Comparison of ENCODE assay signal across 8 mouse cellular contexts in genomic region chr5:108628891-108629633, GRCm38 (mm10). TPM values are rescaled to one million over a fixed set of nuclear protein-coding genes. Genes with fewer than 3 reads are reported as not detected.
DNase-seq lines count a peak whose midpoint lies in the region; ATAC-seq and TF ChIP-seq lines count a peak whose summit lies in the region.

No protein-coding gene starts in this region.

- peak overlapping the region; percentile 88 for H3K4me3 ChIP-seq in kidney, postnatal 0 days (replicated peaks; ENCODE audit: low read depth, low read length)
- peak overlapping the region; percentile 68 to 99 for H3K4me3 ChIP-seq in MEL (ENCODE audit: control insufficient read depth in 1 of 2, insufficient read depth in 1 of 2, low read depth in 2 of 2, low read length in 2 of 2)
- peak overlapping the region; percentile 87 for H3K4me3 ChIP-seq in forebrain, embryonic 11.5 days (ENCODE audit: low read depth, low read length)
- peak overlapping the region; percentile 84 for H3K4me3 ChIP-seq in liver, embryonic 11.5 days (ENCODE audit: low read depth, low read length)

- no peaks in the 10 kb centered on the region for H3K9me3 ChIP-seq in kidney, postnatal 0 days (replicated peaks; ENCODE audit: low read length)
- H3K9me3 ChIP-seq in MEL (replicated peaks; ENCODE audit: insufficient read depth, low read length), result no peaks in the 10 kb centered on the region
- H3K9me3 ChIP-seq in forebrain, embryonic 11.5 days (ENCODE audit: control insufficient read depth, low read length), result no peaks in the 10 kb centered on the region
- no peaks in the 10 kb centered on the region for H3K9me3 ChIP-seq in liver, embryonic 11.5 days (ENCODE audit: control insufficient read depth, low read length)

- peak overlapping the region; percentile 94 for H3K4me2 ChIP-seq in kidney, postnatal 0 days (ENCODE audit: low read length)
- peak overlapping the region; percentile 88 for H3K4me2 ChIP-seq in forebrain, embryonic 11.5 days (ENCODE audit: low read depth, low read length, severe bottlenecking)
- peak overlapping the region; percentile 93 for H3K4me2 ChIP-seq in liver, embryonic 11.5 days

- peak overlapping the region; percentile 95 for H3K9ac ChIP-seq in kidney, postnatal 0 days (ENCODE audit: low read depth, low read length)
- peak overlapping the region; percentile 90 for H3K9ac ChIP-seq in MEL (ENCODE audit: control insufficient read depth, low read depth, low read length, poor library complexity, severe bottlenecking)
- H3K9ac ChIP-seq in forebrain, embryonic 11.5 days (ENCODE audit: low read length), result peak overlapping the region; percentile 95
- H3K9ac ChIP-seq in liver, embryonic 11.5 days (ENCODE audit: low read depth, low read length), result peak overlapping the region; percentile 86

- no peak for TF ChIP-seq CTCF in kidney, postnatal 0 days (IDR thresholded peaks at IDR 0.05; ENCODE audit: low read depth)
- TF ChIP-seq CTCF in MEL (IDR thresholded peaks at IDR 0.05 in 2 of 3, conservative IDR thresholded peaks at IDR 0.05 in 1 of 3; ENCODE audit: control insufficient read depth in 1 of 3, insufficient read depth in 1 of 3, low read depth in 2 of 3, low read length in 3 of 3, poor library complexity in 1 of 3, severe bottlenecking in 1 of 3), result 0 out of 6 replicates have a peak, but pooled peaks of 1 of the 3 experiments have one; percentile 3

- peak; percentile 29 for DNase-seq in kidney, postnatal 0 days (ENCODE audit: low spot score)
- no peak for DNase-seq in kidney, adult 8-10 months
- peak; percentile 69 for DNase-seq in MEL (ENCODE audit: low read depth, low spot score)
- DNase-seq in forebrain, embryonic 11.5 days (ENCODE audit: low spot score), result no peak
- DNase-seq in liver, embryonic 11.5 days (ENCODE audit: low spot score), result no peak
- peak; percentile 38 for DNase-seq in splenic B cell, adult 2 months (ENCODE audit: low read depth, low spot score)
- no peak for DNase-seq in cerebellum, adult 9-11 months
- no peak for DNase-seq in layer of hippocampus, postnatal 14 days (ENCODE audit: low spot score in 2 of 2)

- WGBS in kidney, postnatal 0 days, result 1% methylated on average over 32 of the region's 32 CpGs
- 3% methylated on average over 32 of the region's 32 CpGs for WGBS in forebrain, embryonic 11.5 days
- WGBS in liver, embryonic 11.5 days, result 2% methylated on average over 32 of the region's 32 CpGs

- no peaks in the 10 kb centered on the region for H3K27me3 ChIP-seq in kidney, postnatal 0 days (ENCODE audit: insufficient read depth, low read length)
- H3K27me3 ChIP-seq in MEL (ENCODE audit: control insufficient read depth in 1 of 2, insufficient read depth in 2 of 2, low read length in 2 of 2), result no peaks in the 10 kb centered on the region
- H3K27me3 ChIP-seq in forebrain, embryonic 11.5 days (ENCODE audit: control insufficient read depth, insufficient read depth, low read length), result no peaks in the 10 kb centered on the region
- H3K27me3 ChIP-seq in liver, embryonic 11.5 days (replicated peaks; ENCODE audit: control insufficient read depth, insufficient read depth, low read length), result no peaks in the 10 kb centered on the region
- no peaks in the 10 kb centered on the region for H3K27me3 ChIP-seq in splenic B cell, adult 2 months (ENCODE audit: control insufficient read depth, insufficient read depth, low read length, poor library complexity, severe bottlenecking)

- peak in 1 of 2 experiments; percentile 99; a peak in 1 of 4 replicates for TF ChIP-seq POLR2A in MEL (IDR thresholded peaks at IDR 0.05; ENCODE audit: control insufficient read depth in 1 of 2, insufficient read depth in 1 of 2, low read depth in 1 of 2, low read length in 2 of 2, poor library complexity in 1 of 2)

- peaks cover 7% of the 10 kb centered on the region; the same call in 1 of the 2 replicates for H3K36me3 ChIP-seq in kidney, postnatal 0 days (ENCODE audit: insufficient read depth, low read length)
- peaks cover 10 to 33% of the 10 kb centered on the region in 2 experiments; a peak in 3 of 4 replicates for H3K36me3 ChIP-seq in MEL (ENCODE audit: control insufficient read depth in 1 of 2, insufficient read depth in 2 of 2, low read length in 2 of 2)
- no peaks in the 10 kb centered on the region for H3K36me3 ChIP-seq in forebrain, embryonic 11.5 days (ENCODE audit: control insufficient read depth, insufficient read depth, low read length)
- peaks cover 8% of the 10 kb centered on the region; the same call in 1 of the 2 replicates for H3K36me3 ChIP-seq in liver, embryonic 11.5 days (ENCODE audit: control insufficient read depth, insufficient read depth, low read length)
- peaks cover 6% of the 10 kb centered on the region; the same call in 1 of the 2 replicates for H3K36me3 ChIP-seq in splenic B cell, adult 2 months (ENCODE audit: control insufficient read depth, insufficient read depth, low read length, poor library complexity, severe bottlenecking)

- 0 out of 2 replicates have a peak, but pooled peaks cover 8% of the 10 kb centered on the region for H3K4me1 ChIP-seq in kidney, postnatal 0 days (replicated peaks; ENCODE audit: insufficient read depth, low read length)
- peaks cover 16 to 17% of the 10 kb centered on the region in 2 experiments for H3K4me1 ChIP-seq in MEL (ENCODE audit: control insufficient read depth in 1 of 2, insufficient read depth in 2 of 2, low read length in 2 of 2)
- H3K4me1 ChIP-seq in forebrain, embryonic 11.5 days (replicated peaks; ENCODE audit: control insufficient read depth, insufficient read depth, low read length), result peaks cover 4% of the 10 kb centered on the region; the same call in 1 of the 2 replicates
- peaks cover 26% of the 10 kb centered on the region for H3K4me1 ChIP-seq in liver, embryonic 11.5 days (replicated peaks; ENCODE audit: control insufficient read depth, insufficient read depth, low read length)

- TF ChIP-seq EP300 in MEL (IDR thresholded peaks at IDR 0.05; ENCODE audit: low read depth in 1 of 2, low read length in 2 of 2), result no peak

- peak overlapping the region; percentile 95 for H3K27ac ChIP-seq in kidney, postnatal 0 days
- H3K27ac ChIP-seq in MEL (ENCODE audit: control insufficient read depth, low read depth, low read length), result peak overlapping the region; percentile 44
- peak overlapping the region; percentile 46; the same call in 1 of the 2 replicates for H3K27ac ChIP-seq in forebrain, embryonic 11.5 days (ENCODE audit: low read depth, low read length)
- H3K27ac ChIP-seq in liver, embryonic 11.5 days (ENCODE audit: low read depth, low read length), result peak overlapping the region; percentile 82

- ATAC-seq in kidney, postnatal 0 days (replicated peaks; ENCODE audit: low FRiP score, low read depth), result peak; percentile 72
- ATAC-seq in forebrain, embryonic 11.5 days (replicated peaks; ENCODE audit: low FRiP score), result peak; percentile 85
- ATAC-seq in liver, embryonic 11.5 days (replicated peaks; ENCODE audit: low FRiP score), result peak; percentile 81

- TF ChIP-seq RAD21 in MEL (IDR thresholded peaks at IDR 0.05; ENCODE audit: low read depth, low read length), result no peak

- H3K79me2 ChIP-seq in MEL (ENCODE audit: control insufficient read depth, insufficient read depth, low read length, poor library complexity), result peaks cover 42% of the 10 kb centered on the region

RNA-seq across cellular contexts. Expression of gene Gak, which starts 0.5 kb away (rescaled TPM):
- 43.1 and 44.6 TPM in 2 replicates for polyA plus RNA-seq in kidney, postnatal 0 days (2015; fragmentation: Nextera tagmentation; extraction: Ambion mirVana)
- 48.5 and 54.9 TPM in 2 replicates for total RNA-seq in MEL (2012; rRNA removed)
- polyA plus RNA-seq in MEL (2012; ENCODE audit: insufficient read depth in 1 of 2, insufficient read length in 2 of 2, low read depth in 1 of 2, low replicate concordance in 2 of 2, missing spikeins in 1 of 2), result 10 to 100 TPM in 1 of 2 experiments, not detected in 1; 76.4 TPM
- 51.2 and 57.1 TPM in 2 replicates for polyA plus RNA-seq in forebrain, embryonic 11.5 days (2014; fragmentation: Nextera tagmentation; extraction: Ambion mirVana)
- polyA plus RNA-seq in liver, embryonic 11.5 days (2014; fragmentation: Nextera tagmentation; extraction: Ambion mirVana), result 55.0 and 55.6 TPM in 2 replicates
- 10 to 100 TPM; 93.4 to 97.9 TPM for total RNA-seq in layer of hippocampus, postnatal 14 days (2021)

RNA-seq across cellular contexts. Expression of gene Tmem175, which starts 0.5 kb away (rescaled TPM):
- 27.8 and 28.1 TPM in 2 replicates for polyA plus RNA-seq in kidney, postnatal 0 days (2015; fragmentation: Nextera tagmentation; extraction: Ambion mirVana)
- 19.3 and 22.1 TPM in 2 replicates for total RNA-seq in MEL (2012; rRNA removed)
- polyA plus RNA-seq in MEL (2012; ENCODE audit: insufficient read depth in 1 of 2, insufficient read length in 2 of 2, low read depth in 1 of 2, low replicate concordance in 2 of 2, missing spikeins in 1 of 2), result 10 to 100 TPM in 1 of 2 experiments, not detected in 1; 39.2 TPM
- polyA plus RNA-seq in forebrain, embryonic 11.5 days (2014; fragmentation: Nextera tagmentation; extraction: Ambion mirVana), result 19.4 and 22.2 TPM in 2 replicates
- 24.7 and 30.4 TPM in 2 replicates for polyA plus RNA-seq in liver, embryonic 11.5 days (2014; fragmentation: Nextera tagmentation; extraction: Ambion mirVana)
- total RNA-seq in layer of hippocampus, postnatal 14 days (2021), result 10 to 100 TPM; 36.7 to 41.1 TPM

RNA-seq across cellular contexts. Expression of gene Idua, which starts 31.1 kb away (rescaled TPM):
- 6.3 and 7.4 TPM in 2 replicates for polyA plus RNA-seq in kidney, postnatal 0 days (2015; fragmentation: Nextera tagmentation; extraction: Ambion mirVana)
- 1.5 and 1.9 TPM in 2 replicates for total RNA-seq in MEL (2012; rRNA removed)
- 1 to 10 TPM in 1 of 2 experiments, not detected in 1; 9.5 TPM for polyA plus RNA-seq in MEL (2012; ENCODE audit: insufficient read depth in 1 of 2, insufficient read length in 2 of 2, low read depth in 1 of 2, low replicate concordance in 2 of 2, missing spikeins in 1 of 2)
- 11.5 and 11.6 TPM in 2 replicates for polyA plus RNA-seq in forebrain, embryonic 11.5 days (2014; fragmentation: Nextera tagmentation; extraction: Ambion mirVana)
- 9.8 and 10.1 TPM in 2 replicates for polyA plus RNA-seq in liver, embryonic 11.5 days (2014; fragmentation: Nextera tagmentation; extraction: Ambion mirVana)
- total RNA-seq in layer of hippocampus, postnatal 14 days (2021), result 10 to 100 TPM; 10.1 to 10.9 TPM

RNA-seq across cellular contexts. Expression of gene Dgkq, which starts 40.4 kb away (rescaled TPM):
- 6.5 and 6.9 TPM in 2 replicates for polyA plus RNA-seq in kidney, postnatal 0 days (2015; fragmentation: Nextera tagmentation; extraction: Ambion mirVana)
- 10.5 and 11.3 TPM in 2 replicates for total RNA-seq in MEL (2012; rRNA removed)
- 10 to 100 TPM in 1 of 2 experiments, not detected in 1; 11.3 TPM for polyA plus RNA-seq in MEL (2012; ENCODE audit: insufficient read depth in 1 of 2, insufficient read length in 2 of 2, low read depth in 1 of 2, low replicate concordance in 2 of 2, missing spikeins in 1 of 2)
- polyA plus RNA-seq in forebrain, embryonic 11.5 days (2014; fragmentation: Nextera tagmentation; extraction: Ambion mirVana), result 13.6 and 13.9 TPM in 2 replicates
- polyA plus RNA-seq in liver, embryonic 11.5 days (2014; fragmentation: Nextera tagmentation; extraction: Ambion mirVana), result 5.8 and 8.8 TPM in 2 replicates
- 10 to 100 TPM; 54.1 to 55.0 TPM for total RNA-seq in layer of hippocampus, postnatal 14 days (2021)

RNA-seq across cellular contexts. Expression of gene Slc26a1, which starts 46.3 kb away (rescaled TPM):
- 8.5 and 10.1 TPM in 2 replicates for polyA plus RNA-seq in kidney, postnatal 0 days (2015; fragmentation: Nextera tagmentation; extraction: Ambion mirVana)
- total RNA-seq in MEL (2012; rRNA removed), result 31.2 and 33.9 TPM in 2 replicates
- 10 to 100 TPM in 1 of 2 experiments, not detected in 1; 29.6 TPM for polyA plus RNA-seq in MEL (2012; ENCODE audit: insufficient read depth in 1 of 2, insufficient read length in 2 of 2, low read depth in 1 of 2, low replicate concordance in 2 of 2, missing spikeins in 1 of 2)
- polyA plus RNA-seq in forebrain, embryonic 11.5 days (2014; fragmentation: Nextera tagmentation; extraction: Ambion mirVana), result 1.1 and 1.5 TPM in 2 replicates
- polyA plus RNA-seq in liver, embryonic 11.5 days (2014; fragmentation: Nextera tagmentation; extraction: Ambion mirVana), result 11.6 and 14.4 TPM in 2 replicates
- 1 to 10 TPM; 1.4 to 2.1 TPM for total RNA-seq in layer of hippocampus, postnatal 14 days (2021)

Comparison
In these comparisons a context has a peak if more than half of its experiments do, and no peak if none do; other contexts are left out.
1. DNase-seq: peak in kidney, postnatal 0 days (single experiment), MEL (single experiment) and splenic B cell, adult 2 months (single experiment); none in kidney, adult 8-10 months (0 of 2), forebrain, embryonic 11.5 days (single experiment), liver, embryonic 11.5 days (single experiment), cerebellum, adult 9-11 months (single experiment) and layer of hippocampus, postnatal 14 days (0 of 2).
2. H3K27ac ChIP-seq: peak in every context shown above with its lines; median percentile 95 in kidney, postnatal 0 days; 82 in liver, embryonic 11.5 days; 46 in forebrain, embryonic 11.5 days; 44 in MEL.
3. Peak in every context shown above with its lines, with median percentiles within 50 percentile points of each other: ATAC-seq, H3K4me2 ChIP-seq, H3K4me3 ChIP-seq and H3K9ac ChIP-seq.